Mouse (Mus musculus) stomach, postnatal 0 days (tissue): ENCODE measurements around the gene Tpm3.

Experiments used
- CTCF ChIP-seq: IDR thresholded peaks from 2 replicates; pipeline ENCODE4 v1.5.1; 2016; ENCODE audit warnings: antibody characterized with exemption, low read depth, mild to moderate bottlenecking, moderate library complexity
- EP300 ChIP-seq: optimal IDR thresholded peaks from 2 replicates; pipeline ENCODE3; 2016; ENCODE audit warnings: antibody characterized with exemption

DNA sequence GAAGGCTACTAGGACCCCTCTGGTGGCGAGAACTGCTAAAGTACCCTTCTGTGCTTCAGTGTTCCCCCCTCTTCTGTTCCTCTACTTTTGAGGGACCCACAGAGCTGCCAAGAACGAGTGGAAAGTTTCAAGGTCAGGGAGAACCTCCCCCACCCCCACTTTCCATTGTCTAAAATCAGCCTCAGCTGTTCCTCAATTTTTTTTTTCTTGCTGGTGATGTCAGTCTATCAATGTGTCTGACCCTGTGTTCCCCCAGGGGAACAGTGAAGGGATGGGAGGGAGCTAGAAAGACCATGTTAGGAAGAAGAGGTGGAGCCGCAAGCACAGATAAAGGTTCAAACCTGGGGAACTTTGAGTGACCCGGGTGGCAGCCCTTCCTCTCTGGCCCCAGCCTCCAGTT, at the start of gene Tpm3:
- TF ChIP-seq CTCF: no peak
- TF ChIP-seq EP300: no peak
